Mouse (Mus musculus) urinary bladder, postnatal 25 days (tissue): ENCODE results near the gene Slc38a3.

ENCODE experiments used
- DNase-seq: peaks from one replicate; pipeline ENCODE4 v3.0.0; 2022; ENCODE audit warnings: low spot score

The Slc38a3 gene

GRCm38 (mm10) chr9:107634406-107635278 is 34.7 kb downstream of the Slc38a3 start:
- no peak for DNase-seq

GRCm38 (mm10) chr9:107633661-107634405 is 35.5 kb downstream of the Slc38a3 start:
- DNase-seq, result no peak

- peak; percentile 73 for DNase-seq
Observed at GRCm38 (mm10) chr9:107633091-107633660, 36.2 kb downstream of the Slc38a3 start.

- DNase-seq, result no peak
Observed at GRCm38 (mm10) chr9:107632478-107632877, 36.9 kb downstream of the Slc38a3 start.

- no peak for DNase-seq
Observed at GRCm38 (mm10) chr9:107631861-107632260, 37.5 kb downstream of the Slc38a3 start.

GRCm38 (mm10) chr9:107631311-107631826 is 38.0 kb downstream of the Slc38a3 start:
- no peak for DNase-seq

GRCm38 (mm10) chr9:107630576-107630975 is 38.8 kb downstream of the Slc38a3 start:
- no peak for DNase-seq

- DNase-seq, result no peak
Observed at GRCm38 (mm10) chr9:107629901-107630425, 39.4 kb downstream of the Slc38a3 start.

GRCm38 (mm10) chr9:107629411-107629730 is 40.0 kb downstream of the Slc38a3 start:
- no peak for DNase-seq

- DNase-seq, result no peak
Observed at GRCm38 (mm10) chr9:107628721-107629410, 40.5 kb downstream of the Slc38a3 start.

GRCm38 (mm10) chr9:107627387-107628255 is 41.7 kb downstream of the Slc38a3 start:
- no peak for DNase-seq

- DNase-seq, result peak; percentile 81
Observed at GRCm38 (mm10) chr9:107626844-107627277, 42.5 kb downstream of the Slc38a3 start.

- DNase-seq, result no peak
Observed at GRCm38 (mm10) chr9:107626158-107626843, 43.0 kb downstream of the Slc38a3 start.

GRCm38 (mm10) chr9:107625351-107626128 is 43.8 kb downstream of the Slc38a3 start:
- no peak for DNase-seq

- DNase-seq, result no peak
Observed at GRCm38 (mm10) chr9:107624951-107625350, 44.4 kb downstream of the Slc38a3 start.

GRCm38 (mm10) chr9:107624539-107624938 is 44.8 kb downstream of the Slc38a3 start:
- DNase-seq, result no peak

GRCm38 (mm10) chr9:107620954-107621353 is 48.4 kb downstream of the Slc38a3 start:
- no peak for DNase-seq

- DNase-seq, result no peak
Observed at GRCm38 (mm10) chr9:107619546-107619879, 49.8 kb downstream of the Slc38a3 start.

- DNase-seq, result no peak
Observed at GRCm38 (mm10) chr9:107618778-107619545, 50.4 kb downstream of the Slc38a3 start.
